In genomic region chr2:31836985-31837384, GRCm38 (mm10) we compare ENCODE assay signal across 35 mouse cellular contexts. TPM values are rescaled to one million over a fixed set of nuclear protein-coding genes. Genes with fewer than 3 reads are reported as not detected.
DNase-seq lines count a peak whose midpoint lies in the region; ATAC-seq and TF ChIP-seq lines count a peak whose summit lies in the region.
"Had no signal": no experiment of that assay in that cellular context is flagged by ENCODE, and none has a peak within 500 bp of the region (broad histone marks: within the 10 kb centered on the region; RNA-seq: fewer than 3 reads in every experiment).

No protein-coding gene starts in this region.

- no peak for DNase-seq in forebrain, embryonic 14.5 days (ENCODE audit: low spot score)
- DNase-seq in kidney, postnatal 10 days, result peak; percentile 50
- DNase-seq in testis, postnatal 14 days (ENCODE audit: low spot score), result no peak
- DNase-seq: adrenal gland, adult 2 months; adrenal gland, postnatal 36 days; cerebellum, adult 18-20 months; cerebellum, postnatal 10 days; gastrocnemius, adult 2 months; gastrocnemius, postnatal 36 days; heart, adult 18-20 months; kidney, adult 9 months; layer of hippocampus, postnatal 36 days; liver, embryonic 13.5 days; lung, adult 18-20 months; lung, postnatal 4 days; midbrain, embryonic 14.5 days; right cerebral cortex, adult 18-20 months; spleen, adult 18-20 months; thymus, adult 2 months; thymus, postnatal 36 days had no signal

- no peak for TF ChIP-seq CTCF in C2C12 (IDR thresholded peaks at IDR 0.05; ENCODE audit: control insufficient read depth, insufficient read depth, insufficient read length)

- no peaks in the 10 kb centered on the region for H3K4me1 ChIP-seq in forebrain, embryonic 15.5 days
- H3K4me1 ChIP-seq in forebrain, embryonic 14.5 days (ENCODE audit: control insufficient read depth, insufficient read depth, low read length), result no peaks in the 10 kb centered on the region
- H3K4me1 ChIP-seq in kidney, embryonic 14.5 days (ENCODE audit: control insufficient read depth, insufficient read depth, low read length), result peaks cover 5% of the 10 kb centered on the region; the same call in 1 of the 2 replicates
- H3K4me1 ChIP-seq: limb, embryonic 15.5 days had no signal

- no peak overlapping the region for H3K27ac ChIP-seq in forebrain, embryonic 15.5 days (replicated peaks)
- no peak overlapping the region for H3K27ac ChIP-seq in forebrain, embryonic 14.5 days (ENCODE audit: low read depth, low read length)
- H3K27ac ChIP-seq in kidney, embryonic 14.5 days (ENCODE audit: low read depth, low read length), result no peak overlapping the region
- H3K27ac ChIP-seq: gastrocnemius, adult 2 months; limb, embryonic 15.5 days; liver, embryonic 13.5 days; neural tube, embryonic 12.5 days had no signal

- H3ac ChIP-seq in C2C12 (ENCODE audit: control insufficient read depth, insufficient read length, low read depth), result no peak overlapping the region
- H3ac ChIP-seq in myocyte (ENCODE audit: control insufficient read depth, insufficient read length), result no peak overlapping the region

- no peak overlapping the region for H3K4me2 ChIP-seq in forebrain, embryonic 15.5 days (replicated peaks)
- H3K4me2 ChIP-seq in forebrain, embryonic 14.5 days (ENCODE audit: low read length), result no peak overlapping the region
- no peak overlapping the region for H3K4me2 ChIP-seq in kidney, embryonic 14.5 days (replicated peaks; ENCODE audit: low read depth, low read length)
- peak overlapping the region; percentile 12 for H3K4me2 ChIP-seq in myocyte (ENCODE audit: low read depth)
- H3K4me2 ChIP-seq: heart, embryonic 12.5 days; limb, embryonic 15.5 days; liver, embryonic 13.5 days; neural tube, embryonic 12.5 days had no signal

- no peaks in the 10 kb centered on the region for H3K9me3 ChIP-seq in forebrain, embryonic 15.5 days
- H3K9me3 ChIP-seq in forebrain, embryonic 14.5 days (replicated peaks; ENCODE audit: control insufficient read depth, low read length), result no peaks in the 10 kb centered on the region
- H3K9me3 ChIP-seq in kidney, embryonic 14.5 days (ENCODE audit: control insufficient read depth, low read length), result no peaks in the 10 kb centered on the region
- H3K9me3 ChIP-seq: heart, embryonic 12.5 days; limb, embryonic 10.5 days; limb, embryonic 15.5 days; liver, embryonic 13.5 days; megakaryocyte, embryonic 14.5 days; neural tube, embryonic 12.5 days had no signal

- no peaks in the 10 kb centered on the region for H3K79me2 ChIP-seq in C2C12 (ENCODE audit: control insufficient read depth, insufficient read depth)
- H3K79me2 ChIP-seq in myocyte (ENCODE audit: control insufficient read depth, insufficient read depth), result no peaks in the 10 kb centered on the region

- no peak for TF ChIP-seq POLR2A in myocyte (IDR thresholded peaks at IDR 0.05; ENCODE audit: insufficient read length, low read depth)

- H3K79me3 ChIP-seq in C2C12 (ENCODE audit: low read depth), result no peaks in the 10 kb centered on the region

- 44% methylated on average over 6 of the region's 6 CpGs for WGBS in forebrain, embryonic 15.5 days
- WGBS in forebrain, embryonic 14.5 days, result 37% methylated on average over 6 of the region's 6 CpGs
- WGBS in kidney, embryonic 14.5 days, result 19% methylated on average over 6 of the region's 6 CpGs

- peaks cover 2% of the 10 kb centered on the region; the same call in 1 of the 2 replicates for H3K27me3 ChIP-seq in forebrain, embryonic 15.5 days
- 0 out of 2 replicates have a peak, but pooled peaks cover 3% of the 10 kb centered on the region for H3K27me3 ChIP-seq in forebrain, embryonic 14.5 days (replicated peaks; ENCODE audit: control insufficient read depth, insufficient read depth, low read length)
- H3K27me3 ChIP-seq in kidney, embryonic 14.5 days (ENCODE audit: control insufficient read depth, insufficient read depth, low read length), result 0 out of 2 replicates have a peak, but pooled peaks cover 2% of the 10 kb centered on the region
- H3K27me3 ChIP-seq in C2C12 (ENCODE audit: control insufficient read depth, insufficient read depth, insufficient read length) (peaks cover 22% of the 10 kb centered on the region), myocyte (ENCODE audit: control insufficient read depth, insufficient read depth, insufficient read length) (peaks cover 31% of the 10 kb centered on the region)

- H3K9ac ChIP-seq in forebrain, embryonic 15.5 days (replicated peaks), result no peak overlapping the region
- H3K9ac ChIP-seq in forebrain, embryonic 14.5 days (ENCODE audit: low read length), result no peak overlapping the region
- no peak overlapping the region for H3K9ac ChIP-seq in kidney, embryonic 14.5 days (ENCODE audit: low read depth, low read length)
- H3K9ac ChIP-seq: heart, embryonic 12.5 days; limb, embryonic 15.5 days; liver, embryonic 13.5 days; neural tube, embryonic 12.5 days had no signal

- ATAC-seq in forebrain, embryonic 15.5 days (replicated peaks), result peak; percentile 23; the same call in 1 of the 2 replicates
- ATAC-seq in forebrain, embryonic 14.5 days, result no peak
- no peak for ATAC-seq in kidney, embryonic 14.5 days (ENCODE audit: low FRiP score, low TSS enrichment)
- ATAC-seq: activated CD4-positive, CD25-positive, alpha-beta regulatory T cell, adult 4 months; intestine, embryonic 16.5 days; lung, postnatal 0 days had no signal

- H3K36me3 ChIP-seq in forebrain, embryonic 15.5 days, result no peaks in the 10 kb centered on the region
- no peaks in the 10 kb centered on the region for H3K36me3 ChIP-seq in forebrain, embryonic 14.5 days (ENCODE audit: control insufficient read depth, insufficient read depth, low read length)
- H3K36me3 ChIP-seq in kidney, embryonic 14.5 days (ENCODE audit: control insufficient read depth, insufficient read depth, low read length), result no peaks in the 10 kb centered on the region
- H3K36me3 ChIP-seq in C2C12 (ENCODE audit: control insufficient read depth, insufficient read depth) (no peaks in the 10 kb centered on the region), myocyte (ENCODE audit: control insufficient read depth, insufficient read depth) (no peaks in the 10 kb centered on the region)
- H3K36me3 ChIP-seq: heart, embryonic 12.5 days; limb, embryonic 10.5 days; limb, embryonic 15.5 days; liver, embryonic 13.5 days; neural tube, embryonic 12.5 days had no signal

- H3K4me3 ChIP-seq in forebrain, embryonic 15.5 days, result no peak overlapping the region
- no peak overlapping the region for H3K4me3 ChIP-seq in forebrain, embryonic 14.5 days (ENCODE audit: low read depth, low read length)
- H3K4me3 ChIP-seq in kidney, embryonic 14.5 days (ENCODE audit: low read length), result no peak overlapping the region
- H3K4me3 ChIP-seq in C2C12 (ENCODE audit: insufficient read depth, poor library complexity, severe bottlenecking), result no peak overlapping the region
- no peak overlapping the region for H3K4me3 ChIP-seq in myocyte
- H3K4me3 ChIP-seq: gastrocnemius, adult 2 months; heart, embryonic 12.5 days; limb, embryonic 10.5 days; limb, embryonic 15.5 days; liver, embryonic 13.5 days; megakaryocyte, embryonic 14.5 days; neural tube, embryonic 12.5 days had no signal

TF ChIP-seq in C2C12, 6 proteins besides CTCF, POLR2A, EP300 and RAD21:
- TF ChIP-seq MAX (IDR thresholded peaks at IDR 0.05) (no peak), FOSL1 (IDR thresholded peaks at IDR 0.05; ENCODE audit: insufficient read depth, low read length, poor library complexity, severe bottlenecking) (no peak), CEBPB (IDR thresholded peaks at IDR 0.05; ENCODE audit: low read depth) (no peak), USF1 (IDR thresholded peaks at IDR 0.05; ENCODE audit: low read depth) (no peak), MYOD1 (IDR thresholded peaks at IDR 0.05; ENCODE audit: control insufficient read depth, insufficient read length, low read depth) (peak; percentile 86)

TF ChIP-seq in myocyte, 11 proteins besides CTCF, POLR2A, EP300 and RAD21:
- TF ChIP-seq MYOD1 (IDR thresholded peaks at IDR 0.05; ENCODE audit: control insufficient read depth in 1 of 3, insufficient read length in 2 of 3, low read depth in 2 of 3) (peak in 1 of 3 experiments; percentile 20), E2F4 (IDR thresholded peaks at IDR 0.05; ENCODE audit: insufficient read depth) (no peak), TCF12 (IDR thresholded peaks at IDR 0.05; ENCODE audit: insufficient read depth, poor library complexity, severe bottlenecking) (no peak)
TF ChIP-seq in myocyte: peak in this region for 1.

RNA-seq across cellular contexts. Expression of gene Fibcd1, which starts 8.8 kb away (rescaled TPM):
- 3.2 TPM in 2 replicates for polyA plus RNA-seq in forebrain, embryonic 15.5 days (2015; fragmentation: Nextera tagmentation; extraction: Ambion mirVana)
- 3.0 and 3.3 TPM in 2 replicates for polyA plus RNA-seq in forebrain, embryonic 14.5 days (2014; fragmentation: Nextera tagmentation; extraction: Ambion mirVana)
- polyA plus RNA-seq in kidney, embryonic 14.5 days (2014; fragmentation: Nextera tagmentation; extraction: Ambion mirVana), result 1.1 TPM in 2 replicates
- 1.1 TPM for polyA plus RNA-seq in C2C12 (2012; fragmentation: generic; extraction: Trizol)
- polyA plus RNA-seq in myocyte (2012; fragmentation: generic; extraction: Trizol), result 0.13 TPM
- polyA plus RNA-seq: activated CD4-positive, CD25-positive, alpha-beta regulatory T cell, adult 4 months; heart, postnatal 0 days had no signal

RNA-seq across cellular contexts. Expression of gene Qrfp, which starts 26.6 kb away (rescaled TPM):
- 0.08 and 0.20 TPM in 2 replicates for polyA plus RNA-seq in forebrain, embryonic 15.5 days (2015; fragmentation: Nextera tagmentation; extraction: Ambion mirVana)
- polyA plus RNA-seq in forebrain, embryonic 14.5 days (2014; fragmentation: Nextera tagmentation; extraction: Ambion mirVana), result 0.11 and 0.19 TPM in 2 replicates
- polyA plus RNA-seq in kidney, embryonic 14.5 days (2014; fragmentation: Nextera tagmentation; extraction: Ambion mirVana), result 0.09 TPM in 1 of 2 replicates, not detected in the other
- polyA plus RNA-seq in C2C12 (2012; fragmentation: generic; extraction: Trizol) (4.1 TPM), myocyte (2012; fragmentation: generic; extraction: Trizol) (1.5 TPM)
- polyA plus RNA-seq: adrenal gland, adult 2 months; heart, embryonic 12.5 days; intestine, embryonic 16.5 days; large intestine, adult 2 months; stomach, embryonic 16.5 days had no signal

RNA-seq across cellular contexts. Expression of gene Lamc3, which starts 50.1 kb away (rescaled TPM):
- polyA plus RNA-seq in forebrain, embryonic 15.5 days (2015; fragmentation: Nextera tagmentation; extraction: Ambion mirVana), result 2.9 TPM in 2 replicates
- 2.9 and 4.3 TPM in 2 replicates for polyA plus RNA-seq in forebrain, embryonic 14.5 days (2014; fragmentation: Nextera tagmentation; extraction: Ambion mirVana)
- 2.0 and 3.6 TPM in 2 replicates for polyA plus RNA-seq in kidney, embryonic 14.5 days (2014; fragmentation: Nextera tagmentation; extraction: Ambion mirVana)
- polyA plus RNA-seq in C2C12 (2012; fragmentation: generic; extraction: Trizol), result 0.02 TPM
- 0.22 TPM for polyA plus RNA-seq in myocyte (2012; fragmentation: generic; extraction: Trizol)
- polyA plus RNA-seq: activated CD4-positive, CD25-positive, alpha-beta regulatory T cell, adult 4 months had no signal
